Mouse (Mus musculus): Measurements from ENCODE around the gene Aldh1l1. TPM values are rescaled to one million over a fixed set of nuclear protein-coding genes. Genes with fewer than 3 reads are reported as not detected.
A peak's percentile ranks its signal among the peaks of the same experiment; 100 is the strongest.
"Not testable (repeated sequence)": the region's sequence is repeated elsewhere in the genome, so short reads cannot be mapped to it uniquely, and the experiment has no call there.

Aldh1l1 gene
- polyA plus RNA-seq, 1 experiment: not detected

DNA sequence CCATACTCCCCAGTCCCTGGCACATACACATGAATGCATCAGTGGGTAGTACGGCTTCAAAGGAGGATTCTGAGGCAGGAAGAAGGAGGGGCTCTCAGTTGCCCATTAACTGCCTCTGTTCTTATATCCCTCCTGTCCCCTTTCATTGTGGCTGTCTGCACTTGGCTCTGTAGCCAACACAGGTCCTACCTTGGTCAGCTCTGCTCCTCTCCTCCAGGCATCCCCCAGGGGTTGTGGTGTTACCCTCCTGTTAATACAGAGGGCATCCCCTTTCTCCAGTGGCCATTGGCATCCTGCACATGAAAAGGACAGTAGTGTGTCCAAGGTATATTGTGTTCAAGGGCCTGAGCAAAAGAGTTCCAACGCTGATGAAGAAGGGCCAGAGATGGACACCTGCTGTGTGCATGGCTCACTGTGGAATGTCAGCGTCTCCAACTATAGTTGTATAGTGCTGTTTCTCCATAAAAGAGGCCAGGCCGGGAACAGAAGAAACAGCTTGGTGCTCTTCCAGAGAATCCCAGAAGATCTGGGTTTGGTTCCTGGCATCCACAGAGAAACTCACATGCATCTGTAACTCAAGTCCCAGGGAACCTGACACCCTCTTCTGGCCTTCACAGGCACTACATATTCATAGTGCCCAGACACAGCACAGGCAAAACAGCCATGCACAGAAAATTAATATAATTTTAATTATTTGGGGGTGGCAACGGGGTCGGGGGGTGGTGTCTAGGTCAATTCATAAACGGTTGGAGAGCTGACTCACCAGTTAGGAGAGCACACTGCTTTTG lies 139.2 kb downstream of the Aldh1l1 start:
- Histone ChIP-seq H3K4me1 (ENCODE audit: control insufficient read depth) (peaks cover 98% of the 10 kb centered on the region), H3K4me3 (replicated peaks) (peak overlapping the region; percentile 72), H3K9me3 (ENCODE audit: control insufficient read depth, low read length) (no peaks in the 10 kb centered on the region), H3K27me3 (ENCODE audit: control insufficient read depth) (no peaks in the 10 kb centered on the region), H3K36me3 (ENCODE audit: control insufficient read depth) (peaks cover 95% of the 10 kb centered on the region)
- TF ChIP-seq GATA1 (IDR thresholded peaks at IDR 0.05; ENCODE audit: low read length) (no peak), TAL1 (IDR thresholded peaks at IDR 0.05; ENCODE audit: low read length) (no peak)

GRCm38 (mm10) chr6:90627556-90627955 lies 141.3 kb downstream of the Aldh1l1 start:
- peaks cover 6% of the 10 kb centered on the region for H3K9me3 ChIP-seq (ENCODE audit: control insufficient read depth, low read length)
- H3K4me3 ChIP-seq (replicated peaks): no peak overlapping the region
- peaks cover 87% of the 10 kb centered on the region for H3K4me1 ChIP-seq (ENCODE audit: control insufficient read depth)
- H3K27me3 ChIP-seq (ENCODE audit: control insufficient read depth): no peaks in the 10 kb centered on the region
- peaks cover 95% of the 10 kb centered on the region for H3K36me3 ChIP-seq (ENCODE audit: control insufficient read depth)
- TF ChIP-seq GATA1 (IDR thresholded peaks at IDR 0.05; ENCODE audit: low read length): no peak
- TF ChIP-seq TAL1 (IDR thresholded peaks at IDR 0.05; ENCODE audit: low read length): no peak

DNA sequence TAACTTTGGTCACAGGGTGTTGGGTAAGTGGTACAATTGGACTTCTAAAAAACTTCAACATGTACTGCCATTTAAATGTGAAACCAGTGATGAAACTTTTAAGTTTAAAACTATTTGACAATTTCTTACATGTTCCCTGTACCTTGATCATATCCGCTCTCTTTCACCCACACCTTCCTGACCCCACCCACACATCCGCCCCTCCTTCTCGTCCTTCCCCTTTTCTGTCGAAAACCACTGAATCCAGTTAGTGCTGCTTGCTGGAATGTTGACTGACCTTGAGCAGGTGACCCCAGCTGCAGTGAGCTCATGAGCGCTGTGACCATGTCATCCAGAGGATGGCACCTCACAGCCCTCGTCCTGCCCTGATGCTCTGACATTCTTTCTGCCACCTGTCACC lies 143.3 kb downstream of the Aldh1l1 start:
- TF ChIP-seq TAL1 (IDR thresholded peaks at IDR 0.05; ENCODE audit: low read length) (no peak), GATA1 (IDR thresholded peaks at IDR 0.05; ENCODE audit: low read length) (no peak)
- Histone ChIP-seq H3K36me3 (ENCODE audit: control insufficient read depth) (peaks cover 99% of the 10 kb centered on the region), H3K27me3 (ENCODE audit: control insufficient read depth) (no peaks in the 10 kb centered on the region), H3K4me3 (replicated peaks) (no peak overlapping the region), H3K9me3 (ENCODE audit: control insufficient read depth, low read length) (peaks cover 6% of the 10 kb centered on the region), H3K4me1 (ENCODE audit: control insufficient read depth) (peaks cover 83% of the 10 kb centered on the region)

GRCm38 (mm10) chr6:90630427-90630826 lies 144.2 kb downstream of the Aldh1l1 start:
- peaks cover 99% of the 10 kb centered on the region for H3K36me3 ChIP-seq (ENCODE audit: control insufficient read depth)

DNA sequence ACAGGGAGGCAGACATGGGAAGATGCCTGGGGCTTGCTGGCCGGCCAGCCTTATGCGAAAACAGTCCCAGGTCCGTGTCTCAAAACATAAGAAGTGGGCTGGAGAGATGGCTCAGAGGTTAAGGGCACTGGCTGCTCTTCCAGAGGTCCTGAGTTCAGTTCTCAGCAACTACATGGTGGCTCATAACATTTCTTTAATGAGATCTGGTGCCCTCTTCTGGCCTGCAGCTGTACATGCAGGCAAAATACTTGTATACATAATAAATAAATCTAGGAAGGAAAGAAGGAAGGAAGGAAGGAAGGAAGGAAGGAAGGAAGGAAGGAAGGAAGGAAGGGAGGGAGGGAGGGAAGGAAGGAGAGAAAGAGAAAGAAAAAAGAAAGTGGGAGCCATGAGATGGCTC lies 146.3 kb downstream of the Aldh1l1 start:
- not testable (repeated sequence) for H3K4me3 ChIP-seq (replicated peaks); H3K27me3 ChIP-seq (ENCODE audit: control insufficient read depth); H3K9me3 ChIP-seq (ENCODE audit: control insufficient read depth, low read length)
- Histone ChIP-seq H3K36me3 (ENCODE audit: control insufficient read depth) (peaks cover 99% of the 10 kb centered on the region), H3K4me1 (ENCODE audit: control insufficient read depth) (peaks cover 61% of the 10 kb centered on the region)

More at GRCm38 (mm10) chr6:90630427-90630826, 144.2 kb downstream of the Aldh1l1 start:
- H3K4me3 ChIP-seq (replicated peaks): no peak overlapping the region
- TF ChIP-seq GATA1 (IDR thresholded peaks at IDR 0.05; ENCODE audit: low read length) (no peak), TAL1 (IDR thresholded peaks at IDR 0.05; ENCODE audit: low read length) (no peak)
- H3K27me3 ChIP-seq (ENCODE audit: control insufficient read depth): no peaks in the 10 kb centered on the region
- H3K4me1 ChIP-seq (ENCODE audit: control insufficient read depth): peaks cover 81% of the 10 kb centered on the region
- H3K9me3 ChIP-seq (ENCODE audit: control insufficient read depth, low read length): peaks cover 6% of the 10 kb centered on the region

DNA sequence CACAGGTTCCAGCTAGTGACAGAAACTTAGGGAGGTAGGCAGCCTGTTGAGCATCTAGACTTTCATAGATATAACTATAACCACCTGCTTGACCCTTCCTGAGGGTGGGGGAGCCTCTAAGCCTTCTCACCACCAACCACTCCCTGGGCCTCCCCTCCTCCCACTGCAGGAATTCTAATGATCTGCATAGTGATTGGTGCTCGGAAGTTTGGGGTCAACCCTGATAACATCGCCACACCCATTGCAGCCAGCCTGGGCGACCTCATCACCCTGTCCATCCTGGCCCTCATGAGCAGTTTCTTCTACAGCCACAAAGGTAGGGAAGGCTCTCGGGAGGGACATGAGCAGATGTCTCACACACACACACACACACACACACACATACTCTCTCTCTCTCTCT lies 148.9 kb downstream of the Aldh1l1 start:
- Histone ChIP-seq H3K9me3 (ENCODE audit: control insufficient read depth, low read length) (peaks cover 6% of the 10 kb centered on the region), H3K36me3 (ENCODE audit: control insufficient read depth) (peaks cover 99% of the 10 kb centered on the region), H3K4me3 (replicated peaks) (no peak overlapping the region), H3K27me3 (ENCODE audit: control insufficient read depth) (no peaks in the 10 kb centered on the region), H3K4me1 (ENCODE audit: control insufficient read depth) (peaks cover 38% of the 10 kb centered on the region)
- TF ChIP-seq GATA1 (IDR thresholded peaks at IDR 0.05; ENCODE audit: low read length) (no peak), TAL1 (IDR thresholded peaks at IDR 0.05; ENCODE audit: low read length) (no peak)

DNA sequence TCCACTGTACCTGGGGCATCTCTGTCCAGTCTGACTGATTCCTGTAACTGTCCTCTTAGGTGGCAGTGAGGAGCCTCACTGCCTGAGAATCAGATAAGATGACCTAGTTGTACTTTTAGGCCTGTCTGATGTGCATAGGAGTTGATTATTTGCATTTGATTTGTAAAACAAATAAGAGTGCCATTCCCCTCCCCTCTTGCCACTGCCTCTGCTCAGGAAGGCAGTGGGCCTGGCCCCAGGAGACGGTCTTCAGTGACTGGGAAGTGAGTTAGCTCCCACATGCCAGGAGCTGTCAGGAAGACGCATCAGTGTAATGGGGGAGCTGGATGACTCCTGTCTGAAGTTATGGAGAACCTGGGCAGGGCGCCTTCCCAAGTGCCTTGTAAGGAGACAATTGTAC lies 149.4 kb downstream of the Aldh1l1 start:
- Histone ChIP-seq H3K9me3 (ENCODE audit: control insufficient read depth, low read length) (peaks cover 6% of the 10 kb centered on the region), H3K4me3 (replicated peaks) (no peak overlapping the region), H3K27me3 (ENCODE audit: control insufficient read depth) (no peaks in the 10 kb centered on the region), H3K36me3 (ENCODE audit: control insufficient read depth) (peaks cover 99% of the 10 kb centered on the region), H3K4me1 (ENCODE audit: control insufficient read depth) (peaks cover 33% of the 10 kb centered on the region)
- TF ChIP-seq GATA1 (IDR thresholded peaks at IDR 0.05; ENCODE audit: low read length) (no peak), TAL1 (IDR thresholded peaks at IDR 0.05; ENCODE audit: low read length) (no peak)

- TF ChIP-seq TAL1 (IDR thresholded peaks at IDR 0.05; ENCODE audit: low read length): no peak
- no peak for TF ChIP-seq GATA1 (IDR thresholded peaks at IDR 0.05; ENCODE audit: low read length)
- H3K27me3 ChIP-seq (ENCODE audit: control insufficient read depth): no peaks in the 10 kb centered on the region
- H3K4me3 ChIP-seq (replicated peaks): no peak overlapping the region
- H3K36me3 ChIP-seq (ENCODE audit: control insufficient read depth): peaks cover 89% of the 10 kb centered on the region
- peaks cover 8% of the 10 kb centered on the region for H3K4me1 ChIP-seq (ENCODE audit: control insufficient read depth)
- H3K9me3 ChIP-seq (ENCODE audit: control insufficient read depth, low read length): no peaks in the 10 kb centered on the region
These were observed 156.8 kb downstream of the Aldh1l1 start for GRCm38 (mm10) chr6:90643057-90643456.

GRCm38 (mm10) chr6:90644965-90645364 lies 158.7 kb downstream of the Aldh1l1 start:
- H3K36me3 ChIP-seq (ENCODE audit: control insufficient read depth): peaks cover 70% of the 10 kb centered on the region
- H3K27me3 ChIP-seq (ENCODE audit: control insufficient read depth): no peaks in the 10 kb centered on the region
- no peak overlapping the region for H3K4me3 ChIP-seq (replicated peaks)
- H3K4me1 ChIP-seq (ENCODE audit: control insufficient read depth): peaks cover 6% of the 10 kb centered on the region
- TF ChIP-seq TAL1 (IDR thresholded peaks at IDR 0.05; ENCODE audit: low read length): no peak
- H3K9me3 ChIP-seq (ENCODE audit: control insufficient read depth, low read length): no peaks in the 10 kb centered on the region

DNA sequence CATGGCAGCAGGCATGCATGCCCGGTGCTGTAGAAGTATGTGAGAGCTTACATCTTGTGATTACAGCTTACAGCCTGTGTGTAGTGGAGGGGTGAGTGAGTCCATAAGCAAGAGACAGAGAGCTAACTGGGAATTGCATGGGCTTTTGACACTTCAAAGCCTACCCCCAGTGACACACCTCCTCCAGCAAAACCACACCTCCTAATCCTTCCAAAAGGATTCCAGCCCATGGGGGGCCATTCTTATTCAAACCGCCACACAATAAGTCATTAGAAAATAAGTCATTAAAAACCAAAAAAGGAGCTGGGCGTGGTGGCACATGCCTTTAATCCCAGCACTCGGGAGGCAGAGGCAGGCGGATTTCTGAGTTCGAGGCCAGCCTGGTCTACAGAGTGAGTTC lies 162.2 kb downstream of the Aldh1l1 start:
- Histone ChIP-seq H3K27me3 (ENCODE audit: control insufficient read depth) (no peaks in the 10 kb centered on the region), H3K36me3 (ENCODE audit: control insufficient read depth) (peaks cover 36% of the 10 kb centered on the region), H3K4me1 (ENCODE audit: control insufficient read depth) (peaks cover 6% of the 10 kb centered on the region), H3K9me3 (ENCODE audit: control insufficient read depth, low read length) (no peaks in the 10 kb centered on the region), H3K4me3 (replicated peaks) (no peak overlapping the region)
- TF ChIP-seq GATA1 (IDR thresholded peaks at IDR 0.05; ENCODE audit: low read length) (no peak), TAL1 (IDR thresholded peaks at IDR 0.05; ENCODE audit: low read length) (no peak)
